Mouse (Mus musculus): ENCODE measurements around the gene Carmil1. TPM values are rescaled to one million over a fixed set of nuclear protein-coding genes. Genes with fewer than 3 reads are reported as not detected.

The Carmil1 gene
- polyA plus RNA-seq, 1 experiment from 2014 or later, result 5.9 TPM

GRCm38 (mm10) chr13:24190875-24191663 lies 89.5 kb downstream of the Carmil1 start:
- H3K9ac ChIP-seq (replicated peaks), result no peak overlapping the region
- TF ChIP-seq EP300 (IDR thresholded peaks at IDR 0.05; ENCODE audit: low read depth) (no peak), CTCF (IDR thresholded peaks at IDR 0.05; ENCODE audit: low read depth) (no peak)
- H3K4me3 ChIP-seq (ENCODE audit: low read depth, low read length), result no peak overlapping the region
- H3K36me3 ChIP-seq (replicated peaks; ENCODE audit: insufficient read depth, low read length), result no peaks in the 10 kb centered on the region
- H3K4me2 ChIP-seq (ENCODE audit: low read depth, low read length), result no peak overlapping the region
- ATAC-seq, result no peak
- WGBS (ENCODE audit: insufficient replicate concordance), result 79% methylated on average over 9 of the region's 9 CpGs
- peaks cover 9% of the 10 kb centered on the region for H3K9me3 ChIP-seq (ENCODE audit: low read length)
- no peak for DNase-seq
- no peaks in the 10 kb centered on the region for H3K4me1 ChIP-seq (ENCODE audit: insufficient read depth)
- H3K27ac ChIP-seq (ENCODE audit: low read depth), result no peak overlapping the region
- H3K27me3 ChIP-seq (ENCODE audit: insufficient read depth, low read length), result no peaks in the 10 kb centered on the region

GRCm38 (mm10) chr13:24187026-24187425 lies 93.6 kb downstream of the Carmil1 start:
- no peaks in the 10 kb centered on the region for H3K27me3 ChIP-seq (ENCODE audit: insufficient read depth, low read length)
- no peak overlapping the region for H3K9ac ChIP-seq (replicated peaks)
- no peak overlapping the region for H3K27ac ChIP-seq (ENCODE audit: low read depth)

GRCm38 (mm10) chr13:24185641-24186040 lies 95.0 kb downstream of the Carmil1 start:
- H3K9me3 ChIP-seq (ENCODE audit: low read length), result no peaks in the 10 kb centered on the region
- WGBS (ENCODE audit: insufficient replicate concordance), result 81% methylated on average over 3 of the region's 3 CpGs
- no peak overlapping the region for H3K27ac ChIP-seq (ENCODE audit: low read depth)
- H3K36me3 ChIP-seq (replicated peaks; ENCODE audit: insufficient read depth, low read length), result no peaks in the 10 kb centered on the region
- no peak overlapping the region for H3K4me2 ChIP-seq (ENCODE audit: low read depth, low read length)
- no peak overlapping the region for H3K4me3 ChIP-seq (ENCODE audit: low read depth, low read length)
- ATAC-seq (no peak), DNase-seq (no peak)
- no peak for TF ChIP-seq CTCF (IDR thresholded peaks at IDR 0.05; ENCODE audit: low read depth)
- no peak for TF ChIP-seq EP300 (IDR thresholded peaks at IDR 0.05; ENCODE audit: low read depth)
- H3K9ac ChIP-seq (replicated peaks), result no peak overlapping the region
- no peaks in the 10 kb centered on the region for H3K27me3 ChIP-seq (ENCODE audit: insufficient read depth, low read length)
- no peaks in the 10 kb centered on the region for H3K4me1 ChIP-seq (ENCODE audit: insufficient read depth)

More at GRCm38 (mm10) chr13:24187026-24187425, 93.6 kb downstream of the Carmil1 start:
- no peak overlapping the region for H3K4me3 ChIP-seq (ENCODE audit: low read depth, low read length)
- no peaks in the 10 kb centered on the region for H3K36me3 ChIP-seq (replicated peaks; ENCODE audit: insufficient read depth, low read length)
- TF ChIP-seq CTCF (IDR thresholded peaks at IDR 0.05; ENCODE audit: low read depth) (no peak), EP300 (IDR thresholded peaks at IDR 0.05; ENCODE audit: low read depth) (no peak)
- H3K4me2 ChIP-seq (ENCODE audit: low read depth, low read length), result no peak overlapping the region
- 71% methylated on average over 2 of the region's 2 CpGs for WGBS (ENCODE audit: insufficient replicate concordance)
- DNase-seq, result no peak
- no peaks in the 10 kb centered on the region for H3K9me3 ChIP-seq (ENCODE audit: low read length)
- H3K4me1 ChIP-seq (ENCODE audit: insufficient read depth), result no peaks in the 10 kb centered on the region
- ATAC-seq, result no peak

- H3K9me3 ChIP-seq (ENCODE audit: low read length), result no peaks in the 10 kb centered on the region
- no peaks in the 10 kb centered on the region for H3K4me1 ChIP-seq (ENCODE audit: insufficient read depth)
- H3K27me3 ChIP-seq (ENCODE audit: insufficient read depth, low read length), result no peaks in the 10 kb centered on the region
- H3K27ac ChIP-seq (ENCODE audit: low read depth), result no peak overlapping the region
- H3K9ac ChIP-seq (replicated peaks), result no peak overlapping the region
- H3K36me3 ChIP-seq (replicated peaks; ENCODE audit: insufficient read depth, low read length), result no peaks in the 10 kb centered on the region
- no peak for TF ChIP-seq CTCF (IDR thresholded peaks at IDR 0.05; ENCODE audit: low read depth)
- TF ChIP-seq EP300 (IDR thresholded peaks at IDR 0.05; ENCODE audit: low read depth), result no peak
- no peak for DNase-seq
- no peak for ATAC-seq
- no peak overlapping the region for H3K4me3 ChIP-seq (ENCODE audit: low read depth, low read length)
- no peak overlapping the region for H3K4me2 ChIP-seq (ENCODE audit: low read depth, low read length)
- WGBS (ENCODE audit: insufficient replicate concordance), result 63% methylated on average over 6 of the region's 6 CpGs
Observed at GRCm38 (mm10) chr13:24182878-24183277, 97.7 kb downstream of the Carmil1 start.

GRCm38 (mm10) chr13:24179538-24179937 lies 101.1 kb downstream of the Carmil1 start:
- DNase-seq (no peak), ATAC-seq (no peak)
- Histone ChIP-seq H3K36me3 (replicated peaks; ENCODE audit: insufficient read depth, low read length) (no peaks in the 10 kb centered on the region), H3K4me2 (ENCODE audit: low read depth, low read length) (no peak overlapping the region), H3K4me1 (ENCODE audit: insufficient read depth) (no peaks in the 10 kb centered on the region), H3K9me3 (ENCODE audit: low read length) (no peaks in the 10 kb centered on the region), H3K27me3 (ENCODE audit: insufficient read depth, low read length) (no peaks in the 10 kb centered on the region), H3K4me3 (ENCODE audit: low read depth, low read length) (no peak overlapping the region), H3K9ac (replicated peaks) (no peak overlapping the region), H3K27ac (ENCODE audit: low read depth) (no peak overlapping the region)
- TF ChIP-seq CTCF (IDR thresholded peaks at IDR 0.05; ENCODE audit: low read depth) (no peak), EP300 (IDR thresholded peaks at IDR 0.05; ENCODE audit: low read depth) (no peak)
- WGBS (ENCODE audit: insufficient replicate concordance), result 82% methylated on average over 10 of the region's 10 CpGs

GRCm38 (mm10) chr13:24177600-24177999 lies 103.0 kb downstream of the Carmil1 start:
- H3K27ac ChIP-seq (ENCODE audit: low read depth), result no peak overlapping the region
- no peak overlapping the region for H3K9ac ChIP-seq (replicated peaks)
- H3K27me3 ChIP-seq (ENCODE audit: insufficient read depth, low read length), result no peaks in the 10 kb centered on the region
- no peak for TF ChIP-seq CTCF (IDR thresholded peaks at IDR 0.05; ENCODE audit: low read depth)
- no peaks in the 10 kb centered on the region for H3K4me1 ChIP-seq (ENCODE audit: insufficient read depth)
- ATAC-seq (no peak), DNase-seq (no peak)
- H3K9me3 ChIP-seq (ENCODE audit: low read length), result no peaks in the 10 kb centered on the region
- WGBS (ENCODE audit: insufficient replicate concordance), result 78% methylated on average over 5 of the region's 5 CpGs
- H3K4me3 ChIP-seq (ENCODE audit: low read depth, low read length), result no peak overlapping the region
- no peaks in the 10 kb centered on the region for H3K36me3 ChIP-seq (replicated peaks; ENCODE audit: insufficient read depth, low read length)
- H3K4me2 ChIP-seq (ENCODE audit: low read depth, low read length), result no peak overlapping the region

Measured in liver, postnatal 0 days (tissue).